Mouse (Mus musculus) lung, postnatal 4 days (tissue): ENCODE measurements around the gene Rnpepl1.
A peak's percentile ranks its signal among the peaks of the same experiment; 100 is the strongest.

Experiments
- DNase-seq, 2 experiments: peaks; one replicate each; pipeline ENCODE4 v3.0.0; 2021

The Rnpepl1 gene

DNA sequence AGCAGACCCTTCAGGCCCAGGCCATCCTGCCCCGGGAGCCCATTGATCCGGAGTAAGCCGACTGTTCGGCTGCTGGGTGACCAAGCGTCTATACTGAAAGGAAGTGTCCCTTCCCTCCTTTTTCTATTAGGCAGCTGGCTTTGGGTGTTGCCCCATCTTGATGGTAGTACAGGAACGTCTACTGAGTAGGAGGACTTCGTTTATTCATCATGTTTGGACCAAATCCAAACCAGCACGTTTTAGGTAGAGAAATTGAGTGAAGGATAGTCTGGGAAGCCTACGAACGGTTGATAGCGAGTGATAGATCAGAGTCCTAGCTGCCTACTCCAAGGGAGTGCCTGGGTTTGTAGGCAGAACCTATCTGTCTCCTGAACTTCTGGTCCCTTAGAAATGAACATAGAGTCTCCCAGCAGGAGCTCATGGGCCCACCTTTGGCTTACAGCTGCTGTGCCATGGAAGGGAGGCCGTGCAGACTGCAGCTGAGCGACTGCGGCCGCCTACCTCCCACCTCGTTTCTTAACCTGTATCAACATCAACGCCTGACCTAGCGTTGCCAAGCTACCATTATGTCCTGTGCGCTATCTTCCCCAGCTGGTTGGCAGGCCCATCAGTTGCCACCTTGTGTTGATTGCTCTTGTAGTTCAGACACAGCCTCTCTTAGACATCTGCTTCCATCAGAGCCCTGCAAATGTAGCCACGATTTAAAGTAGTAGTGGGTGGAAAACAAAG is 2.8 kb upstream of the Rnpepl1 start:
- DNase-seq = no peak

DNA sequence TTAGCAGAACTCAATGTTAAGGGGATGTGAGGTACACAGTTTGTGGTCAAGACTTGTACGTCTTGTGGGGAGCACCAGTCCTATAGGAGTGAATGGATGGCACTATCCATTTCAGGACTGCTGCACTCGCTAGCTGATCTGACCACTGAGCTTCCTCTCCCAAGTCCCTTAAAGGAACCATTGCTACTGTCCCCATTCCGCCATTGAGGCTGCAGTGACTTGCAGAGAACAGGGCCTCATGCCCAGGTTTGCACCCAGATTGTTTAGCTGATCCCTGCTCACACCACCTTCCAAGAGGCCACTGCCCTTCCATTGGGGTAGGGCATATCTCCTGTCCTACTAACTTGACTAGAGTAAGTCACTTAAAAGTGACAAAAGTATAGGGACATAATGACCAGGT is 1.9 kb upstream of the Rnpepl1 start:
- DNase-seq = no peak

DNA sequence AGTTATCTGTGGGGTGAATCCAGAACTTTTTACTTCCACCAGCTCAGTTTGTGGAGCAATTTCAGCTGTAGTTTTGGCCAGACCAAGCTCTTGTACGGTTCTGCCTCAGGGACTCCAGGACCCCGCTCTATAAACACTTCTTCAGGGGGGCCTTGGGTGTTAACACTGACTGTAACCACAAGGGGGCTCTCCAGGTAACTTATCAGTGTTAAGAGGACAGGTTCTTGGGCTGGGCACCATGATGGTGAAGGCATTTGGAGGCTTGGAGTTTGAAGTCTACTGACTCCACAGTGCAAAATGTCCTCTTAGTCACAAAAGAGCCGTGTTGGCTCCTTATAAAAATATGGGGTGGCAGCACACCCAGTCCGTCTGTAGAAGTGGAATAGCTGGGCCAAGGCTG is 1.5 kb upstream of the Rnpepl1 start:
- no peak for DNase-seq

DNA sequence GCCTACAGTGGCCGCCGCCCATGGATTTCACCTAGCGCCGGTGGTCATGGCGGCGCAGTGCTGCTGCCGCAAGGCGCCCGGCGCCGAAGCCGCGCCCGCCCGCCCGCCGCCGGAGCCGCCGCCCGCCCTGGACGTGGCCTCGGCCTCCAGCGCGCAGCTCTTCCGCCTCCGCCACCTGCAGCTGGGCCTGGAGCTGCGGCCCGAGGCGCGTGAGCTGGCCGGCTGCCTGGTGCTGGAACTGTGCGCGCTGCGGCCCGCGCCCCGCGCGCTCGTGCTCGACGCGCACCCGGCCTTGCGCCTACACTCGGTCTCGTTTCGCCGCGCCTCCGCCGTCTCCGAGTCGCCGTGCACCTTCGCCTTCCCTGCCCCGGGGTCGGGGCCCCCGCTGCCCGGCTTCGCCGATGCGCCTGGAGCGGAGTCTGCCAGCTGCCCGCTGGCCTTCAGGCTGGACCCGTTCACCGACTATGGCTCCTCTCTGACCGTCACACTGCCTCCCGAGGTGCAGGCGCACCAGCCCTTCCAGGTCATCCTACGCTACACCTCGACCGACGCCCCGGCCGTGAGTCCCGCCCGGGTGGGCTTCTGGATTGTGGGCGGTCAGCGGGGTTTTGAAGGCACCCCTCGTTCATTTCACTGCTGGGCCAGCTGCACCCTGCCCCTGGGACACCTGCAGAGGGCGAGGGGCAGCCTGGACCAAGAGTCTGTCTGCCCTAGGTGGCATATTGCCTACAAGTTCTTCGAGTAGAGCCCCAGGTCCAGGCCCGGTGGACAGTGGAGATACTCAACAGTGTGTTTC is 540 bp downstream of the Rnpepl1 start:
- peak; percentile 66 to 81 for DNase-seq

DNA sequence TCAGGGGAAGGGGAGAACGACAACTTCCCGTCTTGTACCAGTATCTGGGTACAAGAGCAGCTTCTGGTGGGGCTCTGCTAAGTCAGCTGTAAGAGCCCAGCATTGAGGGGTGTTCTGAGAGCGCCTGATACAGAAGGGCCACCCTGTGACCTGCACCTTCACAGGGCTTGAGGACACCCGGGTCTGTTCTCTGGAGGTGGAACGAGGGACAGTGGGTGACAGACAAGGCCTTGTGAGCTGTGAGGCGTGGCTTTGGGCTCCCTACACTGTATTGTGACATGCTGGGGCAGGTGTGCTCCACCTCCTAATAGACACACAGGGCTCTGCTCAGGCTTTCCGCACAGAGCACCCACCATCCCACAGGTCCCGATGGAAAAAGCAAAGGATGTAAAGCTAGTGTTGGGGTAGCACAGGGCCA is 1.1 kb downstream of the Rnpepl1 start:
- DNase-seq = no peak

DNA sequence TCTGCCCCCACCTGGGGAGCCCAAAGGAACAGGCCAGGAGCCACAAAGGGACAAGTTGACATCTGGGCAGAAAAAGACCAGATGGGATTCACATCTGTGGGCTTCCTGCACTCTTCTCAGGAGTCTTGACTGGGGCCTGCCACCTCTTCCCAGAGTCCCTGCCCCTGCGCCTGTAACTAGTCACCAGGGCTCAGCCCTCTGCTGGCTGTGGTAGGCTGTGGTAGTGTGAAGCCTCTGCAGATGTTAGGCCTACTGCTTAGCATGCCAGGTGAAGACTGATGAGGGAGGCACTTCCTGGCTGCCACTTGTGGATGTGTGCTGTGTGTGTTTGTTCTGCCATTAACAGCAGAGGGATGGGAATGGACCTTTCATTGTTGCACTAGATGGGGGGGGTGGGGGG is 1.7 kb downstream of the Rnpepl1 start:
- no peak for DNase-seq

DNA sequence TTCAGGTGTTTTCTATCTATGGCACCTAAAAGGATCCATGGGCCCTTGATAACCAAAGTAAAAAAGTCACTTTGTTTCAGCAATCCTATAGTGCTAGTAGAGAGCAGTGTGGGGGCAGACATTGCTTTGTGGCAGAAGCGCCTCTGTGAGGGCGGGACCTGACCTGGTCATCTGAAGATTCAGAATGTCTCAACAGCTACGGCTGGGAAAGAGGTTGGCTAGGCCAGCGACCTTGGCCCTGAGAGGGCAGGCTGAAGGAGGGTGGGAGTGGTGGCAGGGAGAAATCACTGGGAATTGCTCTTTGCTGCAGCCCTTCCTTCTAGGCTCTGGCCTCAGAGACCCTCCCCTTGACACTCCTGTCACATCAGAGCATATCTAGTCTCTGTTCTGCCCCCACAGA is 3.7 kb downstream of the Rnpepl1 start:
- DNase-seq = peak in 1 of 2 experiments; percentile 16

DNA sequence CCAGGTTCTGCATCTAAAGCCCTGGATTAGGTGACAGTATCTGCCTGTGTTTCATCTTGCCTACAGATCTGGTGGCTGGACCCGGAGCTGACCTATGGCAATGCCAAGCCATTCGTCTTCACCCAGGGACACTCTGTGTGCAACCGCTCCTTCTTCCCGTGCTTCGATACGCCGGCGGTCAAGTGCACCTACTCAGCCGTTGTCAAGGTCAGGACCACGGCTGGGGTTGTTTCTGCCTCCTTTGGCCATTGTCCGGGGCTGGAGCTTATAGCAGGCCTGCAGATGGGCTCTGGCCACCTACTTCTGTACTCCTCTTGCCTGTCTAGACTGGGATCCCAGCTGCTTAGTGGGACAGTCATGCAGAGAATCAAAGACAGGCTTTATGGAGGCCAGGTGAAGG is 4.4 kb downstream of the Rnpepl1 start:
- peak in 1 of 2 experiments; percentile 16 for DNase-seq

DNA sequence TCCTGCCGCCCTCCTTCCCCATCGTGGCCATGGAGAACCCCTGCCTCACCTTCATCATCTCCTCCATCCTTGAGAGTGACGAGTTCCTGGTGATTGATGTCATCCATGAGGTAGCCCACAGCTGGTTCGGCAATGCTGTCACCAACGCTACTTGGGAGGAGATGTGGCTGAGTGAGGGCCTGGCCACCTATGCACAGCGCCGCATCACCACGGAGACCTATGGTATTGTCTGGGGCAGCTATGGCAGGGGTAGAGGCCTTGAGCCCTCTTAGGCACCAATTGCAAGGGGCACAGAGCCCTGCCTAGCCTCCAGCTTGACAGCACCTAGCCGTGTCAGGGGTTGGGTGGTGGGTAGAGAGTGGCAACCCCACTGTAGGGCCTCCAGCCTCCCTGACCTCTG is 6.1 kb downstream of the Rnpepl1 start:
- DNase-seq = no peak

DNA sequence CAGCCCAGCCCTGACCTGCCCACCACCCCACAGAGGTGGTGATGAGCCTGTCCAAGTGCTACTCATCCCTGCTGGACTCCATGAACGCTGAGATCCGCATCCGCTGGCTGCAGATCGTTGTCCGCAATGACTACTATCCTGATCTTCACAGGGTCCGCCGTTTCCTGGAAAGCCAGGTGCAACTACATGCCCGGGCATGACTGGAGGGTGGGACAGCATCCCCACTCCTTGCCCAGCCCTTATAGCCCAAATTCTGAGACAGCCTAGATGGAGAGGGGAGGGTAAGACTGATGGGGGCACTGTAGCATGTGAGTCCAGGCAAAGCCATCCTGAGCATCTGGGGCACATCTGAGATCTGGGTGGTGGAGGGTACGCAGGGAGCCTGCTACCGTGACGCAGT is 8.6 kb downstream of the Rnpepl1 start:
- no peak for DNase-seq

DNA sequence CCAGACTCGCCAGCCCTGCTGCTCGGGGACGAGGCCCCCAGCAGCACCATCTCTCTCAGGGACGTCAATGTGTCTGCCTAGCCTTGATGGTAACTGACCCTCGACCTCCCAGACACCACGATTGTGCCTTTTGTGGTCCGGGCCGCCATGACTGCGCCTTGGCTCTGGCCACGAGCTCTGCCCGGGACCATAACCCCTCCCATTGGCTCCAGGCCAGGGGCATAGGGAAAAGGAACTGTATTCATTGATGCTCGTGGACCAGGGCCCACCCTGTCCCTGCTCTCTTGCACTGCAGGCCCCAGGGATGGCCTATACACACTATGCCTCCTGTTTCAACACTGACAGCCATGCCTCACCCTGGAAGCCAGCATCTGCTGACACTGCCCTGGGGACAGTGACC is 9.2 kb downstream of the Rnpepl1 start:
- DNase-seq = no peak

DNA sequence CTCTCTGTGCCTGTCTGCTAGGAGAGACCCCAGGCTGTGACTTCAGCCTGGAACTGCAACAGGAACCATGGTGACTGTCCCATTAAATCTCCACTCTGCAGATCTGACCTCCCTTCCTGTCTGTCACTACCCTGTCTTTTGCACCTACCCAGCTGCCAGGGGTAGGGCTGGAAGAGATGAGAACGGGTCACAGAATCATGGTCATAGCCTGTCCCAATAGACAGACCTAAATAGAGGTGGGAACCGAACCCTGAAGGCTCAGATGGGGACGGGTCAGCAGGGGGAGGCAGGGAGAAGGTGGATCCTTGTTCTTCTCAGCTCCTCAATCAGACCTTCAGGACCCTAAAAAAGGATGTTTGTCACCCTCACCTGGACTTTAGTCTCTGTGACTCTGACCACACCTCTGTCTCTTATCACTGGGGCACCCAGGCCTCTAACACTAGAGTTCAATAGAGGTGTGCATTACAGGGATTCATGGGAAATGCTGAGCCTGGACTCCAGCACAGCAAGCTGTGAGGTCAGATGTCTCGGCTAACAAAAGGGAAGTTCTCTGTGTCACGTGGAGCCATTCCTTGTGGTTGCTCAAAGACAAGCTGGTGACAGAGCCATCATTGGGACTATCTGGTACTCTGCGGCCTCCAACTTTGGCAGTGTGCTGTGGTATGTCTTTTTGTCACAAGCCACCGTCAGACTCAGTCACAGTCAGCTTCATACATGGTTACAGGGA is 10.1 kb downstream of the Rnpepl1 start:
- no peak for DNase-seq

DNA sequence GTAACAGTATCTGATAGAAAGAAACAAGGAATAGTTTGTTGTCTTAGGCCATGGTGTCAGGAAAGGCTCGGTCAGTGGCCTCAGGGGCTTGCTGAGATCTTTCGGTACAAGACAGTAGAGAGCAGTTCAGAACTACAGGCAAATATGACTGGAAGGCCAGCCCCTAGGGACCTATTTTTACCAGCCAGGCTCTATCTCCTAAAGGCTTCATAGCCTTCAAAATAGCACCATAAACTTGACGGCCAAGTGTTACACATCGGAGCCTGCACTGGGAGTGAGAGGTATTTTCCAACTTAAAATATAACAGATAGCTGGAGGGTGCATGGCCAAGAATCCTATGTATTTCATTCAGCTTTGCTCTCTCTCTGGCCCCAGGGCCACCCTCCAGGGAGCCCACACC is 10.9 kb downstream of the Rnpepl1 start:
- DNase-seq = no peak

DNA sequence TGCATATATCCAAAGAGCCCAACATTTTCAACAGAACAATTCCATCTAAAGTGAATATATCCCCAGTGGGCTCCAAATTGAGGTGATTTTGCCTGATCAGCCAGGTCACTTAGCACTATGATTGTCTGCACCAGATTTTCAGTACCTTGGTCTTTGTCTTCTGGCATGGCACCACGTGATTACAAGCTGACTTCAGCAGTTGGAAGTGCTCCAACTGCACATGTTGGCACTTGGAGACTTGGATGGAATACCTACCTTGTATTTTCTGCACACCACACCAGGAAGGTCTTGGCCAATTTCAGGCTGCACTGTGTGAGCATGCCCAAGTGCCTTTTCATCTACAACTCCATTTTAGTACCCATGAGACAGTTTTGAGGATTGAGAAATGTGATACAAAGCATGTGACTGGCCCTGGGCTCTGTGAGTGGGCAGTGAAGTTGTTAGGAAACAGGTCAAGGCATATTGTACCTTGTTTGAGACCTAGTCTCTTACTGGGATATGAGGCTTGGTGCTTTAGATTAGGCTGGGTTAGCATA is 19.7 kb downstream of the Rnpepl1 start:
- peak in 1 of 2 experiments; percentile 4 for DNase-seq

DNA sequence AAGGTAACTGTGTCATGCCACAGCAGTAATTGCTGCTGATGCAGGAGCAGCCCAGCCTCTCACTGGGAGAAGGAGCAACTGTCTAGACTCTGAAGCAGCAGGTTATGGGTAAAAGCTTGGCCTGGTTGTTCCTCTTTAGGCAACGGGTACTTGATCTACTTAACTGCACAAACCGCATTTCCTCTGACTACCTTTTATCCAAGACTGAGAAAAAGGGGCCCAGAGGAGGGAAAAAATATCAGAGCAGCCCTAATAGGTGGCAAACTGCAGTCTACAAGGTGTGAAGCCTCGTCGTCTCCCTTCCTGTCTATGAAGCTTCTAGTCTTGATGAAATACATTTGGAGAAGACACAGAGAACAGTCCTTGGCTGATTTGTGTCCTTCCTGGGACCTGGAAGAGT is 23.0 kb downstream of the Rnpepl1 start:
- DNase-seq = peak in 1 of 2 experiments; percentile 9

DNA sequence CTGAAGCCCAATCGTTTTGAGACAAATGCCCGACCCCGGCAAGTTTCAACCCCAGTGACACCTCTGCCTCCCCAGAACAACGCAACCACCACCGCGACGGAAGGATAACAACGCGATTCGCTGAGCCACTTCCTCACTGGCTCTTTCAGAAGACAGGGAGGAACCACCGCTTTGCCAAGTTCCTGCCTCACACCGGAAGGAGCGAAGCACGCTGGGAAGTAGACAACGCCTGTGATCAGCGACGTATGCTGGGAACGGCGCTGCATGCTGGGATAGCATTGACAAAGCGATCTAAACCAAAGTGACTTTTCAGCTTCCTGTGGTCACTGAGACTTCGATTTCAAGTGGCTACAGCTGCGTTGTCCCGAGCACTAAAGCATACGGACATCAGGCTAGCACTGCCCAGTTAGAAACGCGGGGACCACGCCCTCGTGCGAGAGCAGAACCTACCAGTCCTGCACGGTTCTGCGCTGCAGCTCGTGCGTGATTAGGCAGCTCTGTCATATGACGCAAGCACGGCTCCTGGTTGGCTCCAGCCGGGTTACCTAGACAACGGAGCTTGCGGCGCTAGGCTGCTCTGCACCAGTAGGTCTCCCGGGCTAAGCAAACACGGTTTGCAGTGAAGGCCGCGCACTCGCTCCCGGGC is 23.7 kb downstream of the Rnpepl1 start, which contains the start of gene Capn10:
TSS of gene Capn10 (plus strand) at position 195 of the 646 bp plus-strand sequence.
- DNase-seq = peak; percentile 92 to 95

DNA sequence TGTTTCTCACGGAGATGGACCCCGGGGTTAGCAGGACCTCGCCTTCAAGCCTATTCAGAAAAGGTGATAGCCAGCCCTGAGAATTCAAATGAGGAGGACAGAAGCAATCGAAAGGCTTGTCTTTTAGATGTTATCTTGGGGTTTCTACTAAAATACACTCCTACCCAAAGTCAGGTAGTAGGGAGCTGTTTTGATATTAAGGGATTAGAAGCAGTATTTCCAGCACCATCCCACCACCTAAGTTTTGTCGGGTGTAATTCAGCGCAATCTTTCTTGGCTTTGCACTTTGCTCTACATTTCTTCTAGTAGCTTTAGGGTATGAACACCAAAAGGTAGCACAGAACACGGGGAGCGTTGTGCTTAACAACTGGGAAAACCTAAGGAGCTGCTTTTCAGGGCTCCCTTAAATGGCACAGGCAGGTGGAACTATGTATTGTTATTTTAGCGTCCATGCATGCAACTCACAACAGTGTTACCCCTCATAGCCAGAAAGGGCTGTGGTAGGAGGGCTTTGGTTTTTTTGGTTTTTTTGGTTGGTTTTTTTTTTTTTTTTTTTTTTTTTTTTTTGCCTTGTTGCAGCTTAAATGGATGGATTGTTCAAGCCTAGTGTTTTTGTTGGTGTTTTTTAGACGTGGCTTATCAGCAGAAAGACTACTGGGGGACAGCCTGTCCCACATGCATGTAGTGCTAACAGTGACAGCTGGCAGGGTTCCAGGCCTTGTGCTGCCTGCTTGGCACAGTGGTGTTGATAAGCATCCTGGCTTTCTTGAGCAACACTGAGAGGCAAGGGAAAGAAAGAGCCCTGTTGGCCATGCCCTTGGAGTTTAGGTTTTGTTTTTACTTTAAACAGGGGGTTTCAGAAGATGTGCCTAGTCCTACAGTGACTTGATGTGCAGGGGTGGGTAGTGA is 24.7 kb downstream of the Rnpepl1 start:
- DNase-seq = no peak

DNA sequence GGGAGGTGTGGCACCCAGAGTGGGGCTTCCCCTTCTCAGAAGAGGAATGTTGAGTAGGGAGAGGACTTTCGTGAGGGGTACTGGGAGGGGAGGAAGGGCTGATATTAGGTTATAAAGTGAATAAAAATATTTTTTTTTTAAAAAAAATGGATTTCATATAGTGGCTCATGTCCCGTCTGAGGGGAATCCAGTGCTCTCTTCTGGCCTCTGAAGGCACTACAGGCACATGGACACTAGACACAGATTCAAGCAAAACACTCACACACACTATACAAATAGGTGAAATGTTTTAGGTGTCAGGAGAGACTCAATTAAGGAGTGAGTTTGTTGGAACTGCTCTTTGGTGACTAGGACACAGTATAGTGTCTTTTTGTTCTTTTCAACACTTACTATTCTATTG is 25.4 kb downstream of the Rnpepl1 start:
- DNase-seq = no peak

DNA sequence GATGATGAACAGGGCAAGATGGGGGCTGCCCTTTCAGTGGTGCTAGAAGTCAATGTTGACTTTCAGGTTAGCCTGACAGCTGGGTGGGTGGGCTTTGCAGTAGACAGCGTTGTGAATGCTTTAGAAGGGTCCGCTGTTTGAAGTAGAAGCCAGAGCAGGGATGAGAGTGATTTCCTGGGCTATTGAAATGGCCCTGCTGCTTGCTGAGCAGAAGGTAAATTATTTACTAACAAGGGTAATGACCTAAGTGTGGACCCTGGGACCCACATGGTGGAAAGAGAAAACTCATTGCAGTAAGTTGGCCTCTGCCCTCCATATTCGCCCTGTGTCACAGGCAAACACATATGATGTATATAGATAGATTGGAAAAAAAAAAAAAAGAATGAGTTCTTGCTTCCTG is 25.9 kb downstream of the Rnpepl1 start:
- DNase-seq = no peak

DNA sequence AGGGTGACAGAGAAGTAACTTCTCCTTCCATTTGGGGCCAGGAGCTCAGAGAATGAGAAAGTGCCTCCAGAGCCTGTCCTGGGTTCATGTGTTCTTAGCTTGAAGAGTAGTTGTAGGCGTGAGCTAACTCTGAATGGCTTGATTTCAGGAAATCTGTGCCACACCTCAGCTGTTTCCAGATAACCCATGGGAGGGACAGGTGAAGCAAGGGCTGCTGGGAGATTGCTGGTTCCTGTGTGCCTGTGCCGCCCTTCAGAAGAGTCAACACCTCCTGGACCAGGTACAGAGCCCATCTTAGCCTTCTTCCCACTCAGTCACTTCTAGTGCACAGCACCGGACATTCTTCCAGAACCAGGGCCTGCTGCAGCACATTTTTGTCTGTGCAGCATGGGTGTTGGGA is 27.2 kb downstream of the Rnpepl1 start:
- DNase-seq = no peak

DNA sequence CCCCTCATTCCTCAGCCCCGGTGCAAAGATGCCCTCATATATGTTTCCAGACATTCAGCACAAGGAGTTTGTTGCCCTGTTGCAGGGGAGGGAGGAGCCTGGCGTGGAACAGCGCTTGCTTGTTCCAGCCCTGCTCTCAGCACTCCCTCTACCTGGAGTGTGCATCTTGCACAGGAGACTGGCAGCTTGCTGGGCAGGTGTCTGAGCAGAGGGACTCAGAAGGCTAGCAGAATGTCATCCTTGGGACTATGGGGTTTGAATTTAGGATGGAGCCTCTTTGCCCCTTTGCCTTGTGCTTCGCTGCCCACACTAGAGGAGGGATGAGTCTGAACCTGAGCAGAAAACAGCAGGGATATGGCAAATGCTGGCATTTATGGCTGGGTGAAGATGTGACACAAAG is 29.2 kb downstream of the Rnpepl1 start:
- no peak for DNase-seq
